Mouse (Mus musculus): ENCODE measurements around the gene Ptpa.

The Ptpa gene

DNA sequence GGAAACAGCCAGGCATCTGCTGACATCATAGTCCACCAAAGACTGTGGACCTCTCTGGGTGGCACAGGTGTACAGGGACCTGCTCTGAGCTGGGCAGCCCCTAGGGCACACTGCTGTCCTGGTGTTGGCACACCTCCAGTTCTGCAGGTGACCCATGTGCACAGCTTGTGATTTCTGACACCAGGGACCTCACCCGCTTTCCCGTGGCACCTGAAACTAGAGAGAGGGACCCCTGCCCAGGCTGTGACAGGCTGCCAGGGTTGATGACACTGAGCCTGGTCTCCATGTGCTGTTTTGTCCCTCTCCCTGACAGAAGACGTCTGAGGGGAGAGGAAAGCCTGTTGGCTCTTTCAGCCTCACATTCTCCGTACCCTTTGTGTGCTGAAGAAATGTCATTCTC is 22.0 kb downstream of the Ptpa start:
- DNase-seq (ENCODE audit: low read depth): no peak

DNA sequence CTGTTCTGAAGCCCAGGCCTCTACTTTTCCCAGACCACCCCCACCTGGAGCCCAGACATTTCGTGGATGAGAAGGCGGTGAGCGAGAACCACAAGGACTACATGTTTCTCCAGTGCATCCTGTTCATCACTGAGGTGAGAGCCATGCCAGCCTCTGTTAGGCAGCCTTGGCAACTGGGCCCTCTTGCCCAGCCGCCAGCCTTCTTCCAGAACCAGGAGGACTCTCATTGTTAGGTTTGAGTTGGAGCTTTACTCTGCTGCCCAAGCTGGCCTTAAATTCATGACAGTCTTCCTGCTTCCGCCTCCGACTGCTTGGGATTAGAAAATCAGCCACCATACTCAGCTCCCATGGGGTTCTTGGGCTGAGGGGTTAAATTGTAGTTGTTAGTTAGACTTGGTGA is 23.8 kb downstream of the Ptpa start:
- DNase-seq (ENCODE audit: low read depth): no peak

GRCm38 (mm10) chr2:30440211-30440700 is 24.4 kb downstream of the Ptpa start:
- DNase-seq (ENCODE audit: low read depth): peak; percentile 75

DNA sequence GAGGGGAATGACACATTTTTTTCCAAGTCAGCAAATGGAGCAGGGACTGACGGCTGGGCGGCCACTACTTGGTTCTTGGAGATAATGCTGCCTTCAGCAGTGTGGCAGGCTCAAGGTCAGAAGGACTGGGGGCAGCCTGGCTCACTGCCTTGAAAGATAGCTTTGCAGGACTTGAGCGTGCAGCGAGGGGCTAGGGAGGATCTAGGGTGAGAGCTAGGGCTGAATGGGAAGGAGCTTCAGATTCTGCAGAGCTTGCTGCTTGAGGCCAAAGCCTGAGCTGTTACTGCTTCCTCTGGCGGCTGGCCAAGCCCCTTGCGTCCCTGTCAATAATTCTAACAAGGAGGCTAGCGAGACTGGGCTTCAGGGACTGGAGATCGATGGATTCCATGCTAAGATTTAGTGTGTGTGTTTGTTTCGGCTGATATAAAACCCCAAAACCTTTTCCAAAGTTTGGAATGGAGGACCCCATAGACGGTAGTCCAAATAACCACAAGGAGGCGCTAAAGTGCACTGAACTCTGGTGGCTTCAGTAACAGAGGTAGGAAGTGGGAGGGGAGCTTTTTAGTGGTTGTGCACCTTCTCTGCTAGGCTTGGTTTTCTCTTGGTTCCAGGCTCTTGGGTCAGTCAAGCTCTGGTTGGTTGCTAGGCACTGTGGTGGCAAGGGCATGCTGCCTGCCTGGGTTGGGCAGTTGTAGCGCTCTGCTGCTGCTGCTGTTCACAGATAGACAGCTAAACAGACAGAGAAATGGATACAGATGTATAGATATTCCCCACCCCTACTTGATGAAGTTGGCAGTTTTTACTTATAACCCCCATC is 25.1 kb downstream of the Ptpa start:
- peak; percentile 95 for DNase-seq (ENCODE audit: low read depth)

DNA sequence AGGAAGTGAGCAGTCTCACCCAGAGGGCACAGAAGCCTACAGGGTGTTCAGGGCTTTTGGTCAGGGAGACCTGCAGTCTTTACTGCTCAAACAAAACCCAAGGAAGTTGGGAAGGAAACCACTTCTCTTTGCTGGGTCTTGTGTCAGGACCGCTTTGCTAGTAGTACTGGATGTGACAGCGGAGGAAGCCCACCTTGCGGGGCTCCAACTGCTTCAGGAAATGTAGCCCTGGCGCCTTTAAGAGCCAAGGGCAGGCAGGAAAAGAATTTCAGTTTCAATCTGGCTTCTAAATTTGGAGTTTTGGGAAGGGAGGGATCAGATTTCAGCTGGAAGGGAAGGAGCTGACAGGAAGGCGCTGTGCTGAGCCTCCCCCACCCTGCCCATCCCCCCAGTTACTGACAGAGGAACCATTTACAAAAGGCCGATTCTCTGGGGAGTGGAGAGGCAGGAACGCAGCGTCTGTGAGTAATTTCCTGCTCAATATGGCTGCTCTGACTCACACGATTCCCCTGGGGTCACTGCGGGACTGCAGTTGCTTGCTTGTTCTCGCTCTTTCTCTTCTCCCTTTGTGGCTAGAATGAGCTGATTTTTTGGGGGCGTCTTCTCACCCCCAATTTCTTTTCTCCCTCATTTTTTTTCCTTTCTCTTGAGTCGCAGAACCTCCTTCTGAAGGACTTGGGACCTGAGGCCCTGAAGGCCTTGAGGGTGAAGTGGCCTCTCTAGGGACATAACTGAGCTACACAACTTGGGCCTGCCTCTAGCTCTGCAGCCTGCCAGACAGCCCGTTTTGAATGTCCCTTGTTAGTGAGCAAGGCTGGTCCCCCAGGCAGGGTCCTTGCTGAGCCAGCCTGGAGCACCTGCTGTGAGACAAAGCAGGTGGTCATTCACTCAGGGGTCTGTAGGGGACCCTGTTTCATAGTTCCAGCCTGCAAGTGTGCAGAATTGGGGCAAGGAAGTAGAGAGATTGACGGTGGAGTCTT is 26.0 kb downstream of the Ptpa start:
- peak; percentile 100 for DNase-seq (ENCODE audit: low read depth)

- peak; percentile 62 for DNase-seq (ENCODE audit: low read depth)
Measured at GRCm38 (mm10) chr2:30442498-30442890, 26.7 kb downstream of the Ptpa start.

- DNase-seq (ENCODE audit: low read depth): peak; percentile 39
Measured at GRCm38 (mm10) chr2:30443281-30443680, 27.4 kb downstream of the Ptpa start.

DNA sequence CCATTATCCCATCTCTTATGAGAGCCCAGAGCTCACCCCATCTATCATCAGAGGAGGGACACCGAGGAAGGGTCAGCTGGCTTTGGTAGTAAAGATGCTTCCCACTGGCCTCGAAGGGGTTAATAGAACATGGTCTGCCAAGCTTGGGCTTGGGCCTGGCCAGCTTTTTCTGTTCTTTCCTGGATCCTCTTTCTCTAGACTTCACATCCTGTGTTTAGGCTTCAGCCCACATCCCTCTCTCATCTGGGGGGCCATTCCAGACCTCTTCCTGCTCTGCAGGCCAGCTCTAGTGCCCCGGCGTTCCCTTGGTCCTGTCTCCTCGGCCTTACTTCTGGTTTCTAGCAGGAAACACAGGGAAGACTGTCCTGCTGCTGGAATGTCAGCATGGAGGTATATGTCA is 28.2 kb downstream of the Ptpa start:
- DNase-seq (ENCODE audit: low read depth): no peak

DNA sequence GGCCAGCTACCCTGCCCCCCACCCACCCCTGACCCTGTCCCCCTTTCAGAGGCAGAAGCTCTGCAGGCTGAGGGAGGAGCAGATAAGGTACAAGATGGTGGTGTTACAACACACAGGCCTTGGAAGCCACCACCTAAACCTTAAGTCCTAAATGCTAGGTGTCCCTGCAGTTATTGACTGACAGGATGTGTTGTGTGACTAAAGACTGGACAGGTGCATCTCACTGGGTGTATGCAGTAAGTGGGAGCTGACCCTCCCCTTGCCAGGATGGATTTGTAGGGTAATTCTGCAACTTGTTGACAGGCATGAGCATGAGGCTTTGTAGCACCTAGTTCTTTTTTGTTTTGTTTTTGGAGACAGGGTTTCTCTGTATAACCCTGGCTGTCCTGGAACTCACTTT is 28.6 kb downstream of the Ptpa start:
- DNase-seq (ENCODE audit: low read depth): no peak

DNA sequence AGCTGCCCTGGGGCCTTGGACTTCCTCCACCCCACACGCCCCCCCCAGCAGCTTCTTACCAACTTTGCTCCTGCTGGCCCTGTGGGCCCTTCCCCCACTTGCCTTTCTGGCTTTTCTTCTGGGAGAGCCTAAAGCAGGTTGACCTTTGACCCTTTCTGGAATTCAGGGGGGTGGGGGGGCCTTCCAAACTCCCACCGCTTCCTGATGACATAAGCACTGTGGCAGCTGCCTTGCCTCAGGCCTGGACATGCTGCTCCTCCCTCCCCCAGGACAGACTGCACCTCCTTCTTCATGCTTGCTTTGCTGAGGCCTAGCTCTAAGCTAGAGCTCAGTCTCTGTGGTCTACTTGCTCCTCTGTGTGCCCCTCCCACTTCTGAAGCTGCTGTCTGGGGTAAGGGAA is 29.5 kb downstream of the Ptpa start:
- DNase-seq (ENCODE audit: low read depth): peak; percentile 88

- DNase-seq (ENCODE audit: low read depth): no peak
Measured at GRCm38 (mm10) chr2:30446891-30447826, 31.3 kb downstream of the Ptpa start.

DNA sequence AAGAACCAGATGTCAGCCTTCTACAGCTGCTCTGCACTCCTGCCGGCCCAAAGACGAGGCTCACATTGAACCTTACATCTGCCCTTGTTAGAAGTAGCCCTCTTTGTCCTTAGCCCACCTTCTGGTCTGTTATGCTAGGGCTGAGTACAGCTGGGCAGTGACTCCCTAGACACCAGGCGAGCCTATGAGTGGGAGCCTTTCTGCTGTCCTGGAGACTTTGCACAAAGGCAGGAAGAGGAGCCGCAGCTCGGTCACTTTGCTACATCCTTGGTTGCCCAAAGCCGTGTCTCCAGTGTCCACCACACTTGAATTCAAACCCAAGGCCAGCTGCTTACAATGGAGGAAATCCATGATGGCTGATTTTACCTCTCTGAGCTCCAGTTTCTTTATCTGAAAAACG is 32.5 kb downstream of the Ptpa start:
- no peak for DNase-seq (ENCODE audit: low read depth)

DNA sequence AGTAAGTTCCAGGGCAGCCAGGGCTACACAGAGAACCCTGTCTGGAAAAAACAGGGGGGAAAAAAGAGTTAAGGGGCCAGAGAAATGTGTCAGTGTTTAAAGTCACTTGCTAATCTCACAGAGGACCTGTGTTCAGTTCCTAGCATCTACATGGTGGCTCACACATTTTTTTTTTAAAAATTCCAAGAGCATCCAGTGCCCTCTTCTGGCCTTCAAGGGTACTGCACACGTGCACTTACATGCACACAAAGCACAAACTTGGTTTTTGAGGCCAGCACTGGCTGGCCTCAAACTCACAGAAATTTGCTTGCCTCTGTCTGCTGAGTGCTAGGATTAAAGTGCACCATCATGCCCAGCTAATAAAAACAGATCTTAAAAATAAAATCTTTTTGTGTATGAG is 34.7 kb downstream of the Ptpa start:
- peak; percentile 44 for DNase-seq (ENCODE audit: low read depth)

DNA sequence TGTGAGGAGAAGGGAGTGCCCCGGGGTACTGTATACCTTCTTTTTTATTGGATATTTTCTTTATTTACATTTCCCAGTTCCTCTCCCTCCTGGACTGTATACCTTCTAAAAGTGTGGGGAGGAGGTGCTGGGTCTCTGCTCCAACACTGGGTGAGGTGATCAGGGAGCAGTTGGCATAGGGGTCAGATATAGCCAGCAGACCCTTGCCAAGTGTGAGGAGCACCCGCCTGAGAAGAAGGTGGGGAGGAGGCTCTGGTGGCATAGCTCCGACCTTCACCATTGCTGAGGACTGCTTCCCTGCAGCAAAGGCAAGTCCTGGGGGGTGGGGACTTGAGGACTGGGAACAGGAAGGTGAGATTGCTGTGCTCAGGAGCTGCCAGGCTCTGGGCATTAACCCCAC is 35.7 kb downstream of the Ptpa start:
- no peak for DNase-seq (ENCODE audit: low read depth)

DNA sequence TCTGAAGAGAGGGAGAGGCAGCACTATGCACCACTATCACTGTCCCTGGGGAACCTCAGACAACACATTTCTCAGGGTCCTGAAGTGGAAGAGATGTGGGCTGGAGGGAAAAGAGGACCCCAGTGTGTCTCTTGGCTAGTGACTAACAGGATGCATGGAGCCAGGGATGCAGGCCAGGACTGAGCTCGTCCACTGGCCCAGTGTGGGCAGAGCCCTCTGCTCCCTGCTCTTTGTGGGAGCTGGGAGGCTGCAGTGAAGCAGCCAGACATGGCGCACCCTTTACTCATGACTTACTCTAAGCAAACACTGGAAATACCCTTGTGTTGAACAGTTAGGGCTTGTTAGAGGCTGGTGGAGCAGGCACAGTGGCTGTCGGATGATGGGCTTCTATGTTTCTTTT is 37.7 kb downstream of the Ptpa start:
- peak; percentile 70 for DNase-seq (ENCODE audit: low read depth)

DNA sequence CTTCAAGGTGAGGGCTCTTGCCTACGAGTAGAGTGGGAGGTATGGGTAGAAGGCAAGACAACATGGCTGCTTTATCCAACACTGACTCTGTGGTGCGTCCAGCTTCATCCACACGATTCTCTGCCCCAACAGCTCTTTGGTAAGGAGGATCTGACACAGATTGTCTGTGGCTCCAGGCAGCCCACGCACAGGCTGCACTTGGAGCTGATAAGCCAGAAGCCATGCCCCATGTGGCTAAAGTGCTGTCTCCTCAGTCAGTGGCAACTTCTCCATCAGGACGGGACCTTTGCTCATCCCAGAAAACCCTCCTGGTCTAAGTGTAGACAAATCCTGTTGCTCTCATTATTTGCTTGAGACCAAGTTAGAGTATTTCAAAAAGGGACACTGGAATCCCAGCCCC is 38.7 kb downstream of the Ptpa start:
- DNase-seq (ENCODE audit: low read depth): no peak

- DNase-seq (ENCODE audit: low read depth): no peak
Measured at GRCm38 (mm10) chr2:30456104-30456980, 40.5 kb downstream of the Ptpa start.

- no peak for DNase-seq (ENCODE audit: low read depth)
Measured at GRCm38 (mm10) chr2:30458349-30458748, 42.5 kb downstream of the Ptpa start.

DNA sequence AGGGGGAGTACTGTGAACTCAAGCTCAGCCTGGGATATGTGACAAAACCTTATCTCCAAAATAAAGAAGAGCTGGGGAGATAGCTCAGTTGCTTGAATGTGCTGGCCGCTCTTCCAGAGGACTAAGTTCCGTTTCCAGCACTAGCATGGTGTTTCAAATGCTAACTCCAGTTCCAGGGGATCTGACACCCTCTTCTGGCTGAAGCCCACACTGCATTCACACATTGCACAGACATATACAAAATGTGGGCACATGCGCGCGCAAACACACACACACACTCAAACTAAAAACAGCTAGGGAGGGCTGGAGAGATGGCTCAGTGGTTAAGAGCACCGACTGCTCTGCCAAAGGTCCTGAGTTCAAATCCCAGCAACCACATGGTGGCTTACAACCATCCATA is 43.4 kb downstream of the Ptpa start:
- DNase-seq (ENCODE audit: low read depth): no peak

GRCm38 (mm10) chr2:30463341-30463761 is 47.5 kb downstream of the Ptpa start:
- no peak for DNase-seq (ENCODE audit: low read depth)

DNA sequence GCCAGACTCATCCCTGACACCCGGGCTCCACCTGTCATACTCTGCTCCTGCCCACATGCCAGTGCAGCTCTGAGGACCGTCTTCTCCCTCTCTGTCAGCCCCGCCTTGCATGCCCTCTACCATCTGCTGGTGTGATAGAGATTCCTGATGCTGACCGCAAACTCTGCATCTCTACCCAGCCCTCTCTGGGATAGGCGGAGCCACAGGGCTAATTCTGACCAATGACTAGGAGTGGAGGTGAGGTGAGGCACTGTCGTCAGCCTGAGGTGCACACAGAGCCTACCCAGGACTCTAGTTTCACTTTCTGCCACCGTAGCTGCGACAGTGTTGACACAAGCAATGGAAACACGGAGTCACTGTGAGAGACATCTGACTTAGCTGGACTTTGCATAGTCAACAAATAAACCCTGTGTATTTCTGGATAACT is 48.1 kb downstream of the Ptpa start:
- peak; percentile 76 for DNase-seq (ENCODE audit: low read depth)
